Mouse (Mus musculus) spleen, adult 2 months (tissue): Measurements from ENCODE around the gene Arid4a.

Experiments
- CTCF ChIP-seq: fragments of 200-500 bp; IDR thresholded peaks from 2 replicates; pipeline ENCODE4 v1.5.1; 2011; ENCODE audit warnings: mild to moderate bottlenecking, inconsistent platforms; ENCODE audit not compliant: insufficient read depth, insufficient read length, insufficient replicate concordance; ENCODE audit errors: extremely low read depth
- POLR2A ChIP-seq: fragments of 200-500 bp; IDR thresholded peaks from 2 replicates; pipeline ENCODE4 v1.6.1; 2011; ENCODE audit warnings: low read depth, low read length, inconsistent platforms

DNA sequence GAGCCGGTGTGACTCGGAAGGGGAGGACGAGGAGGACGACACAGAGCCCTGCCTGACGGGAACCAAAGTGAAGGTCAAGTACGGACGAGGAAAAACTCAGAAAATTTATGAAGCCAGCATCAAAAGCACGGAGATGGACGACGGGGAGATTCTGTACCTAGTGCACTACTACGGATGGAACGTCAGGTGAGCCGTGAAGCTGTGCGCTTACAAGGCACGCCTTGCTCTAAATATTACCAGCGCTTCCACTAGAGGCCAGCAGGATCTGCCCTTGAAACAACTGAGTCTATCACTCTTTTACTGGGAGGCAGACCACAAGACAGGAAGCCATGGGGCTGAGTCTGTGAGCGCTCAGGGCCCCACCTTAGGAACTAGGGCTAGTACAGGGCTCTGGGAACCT, 54.1 kb downstream of the Arid4a start:
- TF ChIP-seq POLR2A (no peak), CTCF (no peak)
